Mouse (Mus musculus) MEL (cell line): ENCODE measurements around the gene Pkd1. TPM values are rescaled to one million over a fixed set of nuclear protein-coding genes. Genes with fewer than 3 reads are reported as not detected.

Experiments used
- DNase-seq: peaks from one replicate; pipeline ENCODE4 v3.0.0; 2011; ENCODE audit warnings: low read depth, low spot score
- H3K27ac ChIP-seq: 2 replicates; pipeline ENCODE4 v1.5.1; 2012; ENCODE audit warnings: low read depth, mild to moderate bottlenecking, control low read depth, low read length, moderate library complexity; ENCODE audit not compliant: control insufficient read depth
- H3K27me3 ChIP-seq, 2 experiments: fragments of 150-350 bp in 1 of 2; sonication (generic) in 1 of 2; 2 replicates each; pipeline ENCODE4 v1.6.1; 2012; ENCODE audit warnings: low read length in 2 of 2, mild to moderate bottlenecking in 2 of 2, improper control_type of control experiment in 1 of 2, moderate library complexity in 1 of 2; ENCODE audit not compliant: insufficient read depth in 2 of 2, control insufficient read depth in 1 of 2
- H3K36me3 ChIP-seq, 2 experiments: 2 replicates each; pipeline ENCODE4 v1.6.1; 2012 to 2014; ENCODE audit warnings: low read length in 2 of 2, improper control_type of control experiment in 1 of 2, inconsistent platforms in 1 of 2, mild to moderate bottlenecking in 1 of 2; ENCODE audit not compliant: insufficient read depth in 2 of 2, control insufficient read depth in 1 of 2
- H3K4me1 ChIP-seq, 2 experiments: fragments of 150-350 bp in 1 of 2; sonication (generic) in 1 of 2; 2 replicates each; pipeline ENCODE4 v1.6.1; 2012; ENCODE audit warnings: low read length in 2 of 2, improper control_type of control experiment in 1 of 2, mild to moderate bottlenecking in 1 of 2; ENCODE audit not compliant: insufficient read depth in 2 of 2, control insufficient read depth in 1 of 2
- H3K4me3 ChIP-seq, 2 experiments: fragments of 150-350 bp in 1 of 2; sonication (generic) in 1 of 2; 2 replicates each; pipeline ENCODE4 v1.5.1; 2012; ENCODE audit warnings: low read depth in 2 of 2, low read length in 2 of 2, mild to moderate bottlenecking in 2 of 2, moderate library complexity in 2 of 2, control low read depth in 1 of 2, improper control_type of control experiment in 1 of 2; ENCODE audit not compliant: control insufficient read depth in 1 of 2, insufficient read depth in 1 of 2
- H3K79me2 ChIP-seq: 2 replicates; pipeline ENCODE4 v1.6.1; 2012; ENCODE audit warnings: mild to moderate bottlenecking, low read length, moderate library complexity; ENCODE audit not compliant: control insufficient read depth, poor library complexity, insufficient read depth
- H3K9ac ChIP-seq: 2 replicates; pipeline ENCODE4 v1.6.1; 2012; ENCODE audit warnings: low read depth, mild to moderate bottlenecking, control low read depth, low read length, moderate library complexity; ENCODE audit not compliant: control insufficient read depth, poor library complexity, severe bottlenecking
- H3K9me3 ChIP-seq: fragments of 150-350 bp; sonication (generic); replicated peaks from 2 replicates; pipeline ENCODE4 v1.6.1; 2012; ENCODE audit warnings: mild to moderate bottlenecking, low read length, improper control_type of control experiment, moderate library complexity; ENCODE audit not compliant: insufficient read depth
- CHD1 ChIP-seq: IDR thresholded peaks from 2 replicates; pipeline ENCODE4 v1.6.1; 2012; ENCODE audit warnings: low read depth, mild to moderate bottlenecking, inconsistent platforms, low read length, improper control_type of control experiment
- ETS1 ChIP-seq: IDR thresholded peaks from 2 replicates; pipeline ENCODE4 v1.6.1; 2012; ENCODE audit warnings: low read depth, mild to moderate bottlenecking, inconsistent platforms, low read length, improper control_type of control experiment, moderate library complexity
- KAT2A ChIP-seq: conservative IDR thresholded peaks from 2 replicates; pipeline ENCODE4 v1.6.1; 2012; ENCODE audit warnings: low read depth, low read length, improper control_type of control experiment, inconsistent platforms
- MXI1 ChIP-seq: IDR thresholded peaks from 2 replicates; pipeline ENCODE4 v1.6.1; 2011; ENCODE audit warnings: mild to moderate bottlenecking, low read depth, low read length, improper control_type of control experiment
- MYC ChIP-seq: IDR thresholded peaks from 2 replicates; pipeline ENCODE4 v1.6.1; 2011; ENCODE audit warnings: low read depth, mild to moderate bottlenecking, low read length, improper control_type of control experiment, moderate library complexity
- POLR2AphosphoS5 ChIP-seq: IDR thresholded peaks from 2 replicates; pipeline ENCODE4 v1.6.1; 2012; ENCODE audit warnings: low read depth, borderline replicate concordance, mild to moderate bottlenecking, inconsistent platforms, low read length, moderate library complexity, mixed read lengths
- RAD21 ChIP-seq: IDR thresholded peaks from 2 replicates; pipeline ENCODE4 v1.6.1; 2011; ENCODE audit warnings: mild to moderate bottlenecking, low read depth, low read length, improper control_type of control experiment
- RCOR1 ChIP-seq: IDR thresholded peaks from 2 replicates; pipeline ENCODE4 v1.6.1; 2012; ENCODE audit warnings: low read depth, mild to moderate bottlenecking, inconsistent platforms, low read length, improper control_type of control experiment
- SMC3 ChIP-seq: IDR thresholded peaks from 2 replicates; pipeline ENCODE4 v1.6.1; 2011; ENCODE audit warnings: low read depth, low read length, improper control_type of control experiment
- TAL1 ChIP-seq: IDR thresholded peaks from 2 replicates; pipeline ENCODE4 v1.6.1; 2012; ENCODE audit warnings: mild to moderate bottlenecking, inconsistent platforms, low read length, moderate library complexity, mixed read lengths
- USF2 ChIP-seq, 2 experiments: IDR thresholded peaks; 2 replicates each; pipeline ENCODE4 v1.6.1; 2011 to 2012; ENCODE audit warnings: improper control_type of control experiment in 2 of 2, low read length in 2 of 2, borderline replicate concordance in 1 of 2, inconsistent platforms in 1 of 2, low read depth in 1 of 2, mild to moderate bottlenecking in 1 of 2; ENCODE audit not compliant: insufficient read depth in 1 of 2
- ZC3H11A ChIP-seq: IDR thresholded peaks from 2 replicates; pipeline ENCODE4 v1.6.1; 2012; ENCODE audit warnings: low read depth, mild to moderate bottlenecking, inconsistent platforms, low read length, improper control_type of control experiment
- ZMIZ1 ChIP-seq: IDR thresholded peaks from 2 replicates; pipeline ENCODE4 v1.6.1; 2012; ENCODE audit warnings: low read depth, mild to moderate bottlenecking, inconsistent platforms, low read length, improper control_type of control experiment, moderate library complexity
- polyA plus RNA-seq, 2 experiments: library from polyadenylated mRNA; stranded (reverse) in 1 of 2; unstranded in 1 of 2; fragments of >175 nt in 1 of 2; fragments of >200 nt in 1 of 2; gene quantifications; 2 replicates each; pipeline versions ENCODE4 v1.2.1 to v1.2.4; 2012; ENCODE audit warnings: low replicate concordance in 2 of 2, low read depth in 1 of 2; ENCODE audit not compliant: insufficient read length in 2 of 2, insufficient read depth in 1 of 2, missing spikeins in 1 of 2
- total RNA-seq: library from RNA; depleted of rRNA; stranded (reverse); fragments of 300-350 nt; gene quantifications from 2 replicates; pipeline ENCODE4 v1.2.3, GENCODE M21; 2012

Gene Pkd1
- total and polyA plus RNA-seq, 3 experiments = 10.6 to 10.7 TPM; not detected in 1

DNA sequence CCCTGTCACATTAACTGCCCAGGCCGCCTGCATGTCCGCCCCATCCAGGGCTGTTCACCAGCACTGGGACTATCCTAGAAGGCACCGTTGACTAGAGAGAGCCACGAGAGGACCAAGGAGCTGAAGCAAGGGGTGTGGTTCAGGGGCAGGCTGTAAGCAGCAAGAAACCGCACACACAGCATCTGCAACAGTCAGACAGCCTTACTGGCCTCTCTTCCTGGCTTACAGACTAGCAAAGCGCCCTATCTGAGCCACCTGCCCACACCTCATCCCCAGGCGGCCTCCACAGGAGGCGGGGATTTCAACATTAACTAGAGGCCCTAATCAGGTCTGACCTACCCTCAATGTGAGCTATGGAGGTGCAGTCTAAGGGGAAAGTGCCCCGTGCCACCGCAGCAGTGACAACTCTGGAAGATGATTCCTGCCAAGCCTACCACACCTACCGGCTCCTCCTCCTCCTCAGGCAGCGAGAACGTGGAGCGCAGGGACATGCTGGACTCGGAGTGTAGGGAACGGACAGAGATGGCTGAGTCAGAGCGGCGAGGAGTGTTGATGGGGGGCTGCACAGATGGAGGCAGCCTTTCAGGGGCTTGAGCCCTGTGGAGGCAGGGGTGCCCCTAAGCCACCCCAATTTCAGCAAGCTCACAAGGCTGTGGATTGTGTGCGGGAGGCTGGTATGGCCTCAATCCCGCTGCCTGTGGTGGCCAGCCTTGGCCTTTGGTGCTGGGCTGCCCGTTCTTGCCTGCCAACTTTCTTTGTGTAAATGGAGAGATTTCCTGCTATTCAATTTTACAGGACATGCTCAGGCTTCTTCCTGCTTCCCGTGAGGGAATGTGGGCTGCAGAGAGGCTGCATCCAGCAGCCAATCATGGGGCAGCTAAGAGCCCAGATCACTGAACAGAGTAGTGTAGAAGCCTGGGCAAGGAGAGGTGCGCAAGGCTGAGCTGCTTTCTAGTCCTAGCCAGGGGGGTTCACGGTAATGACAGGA is 35.1 kb upstream of the Pkd1 start:
- no peak for TF ChIP-seq CHD1
- no peak for TF ChIP-seq SMC3
- TF ChIP-seq MYC = no peak
- TF ChIP-seq RCOR1 = no peak
- TF ChIP-seq ZC3H11A = no peak
- no peak overlapping the region for H3K4me3 ChIP-seq
- H3K36me3 ChIP-seq = peaks cover 0 to 7% of the 10 kb centered on the region in 2 experiments; a peak in 2 of 4 replicates
- H3K9ac ChIP-seq = no peak overlapping the region
- H3K4me1 ChIP-seq = no peaks in the 10 kb centered on the region
- H3K27ac ChIP-seq = no peak overlapping the region
- H3K79me2 ChIP-seq = no peaks in the 10 kb centered on the region
- no peak for DNase-seq
- no peaks in the 10 kb centered on the region for H3K27me3 ChIP-seq
- no peaks in the 10 kb centered on the region for H3K9me3 ChIP-seq

DNA sequence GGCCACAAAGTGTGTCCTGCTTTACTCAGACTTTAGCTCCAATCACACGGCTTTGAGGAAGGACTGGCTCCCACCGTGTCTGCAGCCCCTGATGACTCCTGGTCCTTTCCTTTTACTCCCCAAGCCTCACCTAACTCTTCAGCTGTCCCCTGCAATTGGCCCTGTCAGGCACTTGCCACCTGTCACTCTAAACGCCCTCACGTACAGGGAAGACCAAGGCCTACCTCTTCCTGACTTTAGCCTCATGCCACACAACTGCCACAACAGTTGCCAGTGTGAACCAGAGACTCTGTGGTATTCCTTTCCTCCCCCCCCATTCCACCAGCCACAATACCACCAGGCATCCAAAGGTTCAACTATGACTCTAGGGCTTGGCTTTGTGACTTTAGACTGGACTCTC is 29.2 kb upstream of the Pkd1 start:
- TF ChIP-seq TAL1 (no peak), POLR2AphosphoS5 (no peak), RAD21 (no peak), MXI1 (no peak), ETS1 (no peak), KAT2A (no peak), ZMIZ1 (no peak), USF2 (IDR thresholded peaks at IDR 0.05; ENCODE audit: borderline replicate concordance in 1 of 2, insufficient read depth in 1 of 2, low read depth in 1 of 2, low read length in 2 of 2) (no peak)
- Histone ChIP-seq H3K4me1 (no peaks in the 10 kb centered on the region), H3K27ac (no peak overlapping the region), H3K4me3 (no peak overlapping the region), H3K27me3 (no peaks in the 10 kb centered on the region), H3K9me3 (no peaks in the 10 kb centered on the region), H3K9ac (no peak overlapping the region), H3K79me2 (peaks cover 25% of the 10 kb centered on the region), H3K36me3 (peaks cover 0 to 7% of the 10 kb centered on the region in 2 experiments; a peak in 2 of 4 replicates)
- DNase-seq = no peak
